Mouse (Mus musculus) spleen, postnatal 36 days (tissue): ENCODE measurements around the gene Cog4.
"Not testable (repeated sequence)": the region's sequence is repeated elsewhere in the genome, so short reads cannot be mapped to it uniquely, and the experiment has no call there.

Experiments
- DNase-seq, 2 experiments: peaks; one replicate each; pipeline ENCODE4 v3.0.0; 2022; ENCODE audit warnings: low spot score in 2 of 2, mixed read lengths in 1 of 2

Gene Cog4

GRCm38 (mm10) chr8:110828511-110828910 is 17.9 kb upstream of the Cog4 start:
- no peak for DNase-seq

- DNase-seq, result no peak
Observed at GRCm38 (mm10) chr8:110831956-110832355, 14.4 kb upstream of the Cog4 start.

GRCm38 (mm10) chr8:110842012-110842574 is 4.3 kb upstream of the Cog4 start:
- DNase-seq, result no peak

DNA sequence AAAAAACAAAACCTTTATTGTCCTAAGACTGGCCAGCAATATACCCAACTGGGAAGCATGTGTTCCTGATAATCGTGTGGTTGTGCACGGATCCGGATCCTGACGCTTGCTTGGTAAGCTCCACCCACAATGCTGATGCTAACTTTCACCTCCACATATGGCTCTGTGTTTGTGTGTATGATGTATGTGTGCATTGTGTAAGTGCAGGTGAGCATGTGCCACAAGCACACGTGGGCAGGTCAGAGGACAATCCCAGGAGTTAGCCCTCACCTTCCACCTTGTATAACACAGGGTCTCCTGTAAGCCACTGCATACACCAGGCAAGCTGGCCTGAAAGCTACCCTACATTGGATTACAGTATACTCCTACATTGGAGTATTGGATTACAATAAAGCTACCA is 3.2 kb upstream of the Cog4 start:
- DNase-seq, result no peak

DNA sequence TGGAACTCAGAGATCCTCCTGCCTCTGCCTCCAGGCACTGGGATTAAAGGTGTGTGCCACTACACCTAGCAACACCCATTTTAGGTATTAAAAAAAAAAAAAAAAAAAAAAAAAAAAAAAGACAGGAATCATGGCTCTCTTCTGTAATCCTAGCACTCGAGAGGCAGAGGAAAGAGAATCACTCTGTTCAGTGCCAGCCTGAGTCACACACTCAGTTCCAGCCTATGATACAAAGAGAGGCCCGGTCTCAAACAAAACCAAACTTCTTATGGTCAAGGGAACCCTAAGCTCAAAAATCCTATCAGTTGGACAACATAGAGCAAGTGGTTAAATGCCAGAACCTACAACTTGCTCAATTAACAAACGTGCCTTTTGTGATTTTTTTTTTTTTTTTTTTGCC is 1.5 kb upstream of the Cog4 start:
- no peak for DNase-seq

GRCm38 (mm10) chr8:110845821-110846404 is 487 bp upstream of the Cog4 start:
- DNase-seq, result no peak

DNA sequence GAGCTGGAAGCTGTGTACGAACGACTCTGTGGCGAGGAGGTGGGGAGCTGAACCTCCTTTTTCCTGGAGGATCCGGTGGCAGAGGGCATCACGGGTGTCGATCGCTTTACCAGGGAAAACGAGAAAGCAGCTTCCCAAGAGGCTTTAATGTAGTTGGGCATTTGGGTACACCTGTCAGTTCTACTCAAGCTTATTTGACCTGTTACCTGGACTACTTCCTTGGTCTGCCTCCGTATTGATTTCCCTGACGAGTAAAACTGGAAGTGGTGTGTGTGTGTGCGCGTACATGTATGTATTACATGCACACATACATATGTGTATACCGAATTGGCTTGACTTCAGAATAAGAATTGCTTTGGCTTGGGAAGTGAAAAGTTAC is 760 bp downstream of the Cog4 start:
- DNase-seq, result peak in 1 of 2 experiments; percentile 25

DNA sequence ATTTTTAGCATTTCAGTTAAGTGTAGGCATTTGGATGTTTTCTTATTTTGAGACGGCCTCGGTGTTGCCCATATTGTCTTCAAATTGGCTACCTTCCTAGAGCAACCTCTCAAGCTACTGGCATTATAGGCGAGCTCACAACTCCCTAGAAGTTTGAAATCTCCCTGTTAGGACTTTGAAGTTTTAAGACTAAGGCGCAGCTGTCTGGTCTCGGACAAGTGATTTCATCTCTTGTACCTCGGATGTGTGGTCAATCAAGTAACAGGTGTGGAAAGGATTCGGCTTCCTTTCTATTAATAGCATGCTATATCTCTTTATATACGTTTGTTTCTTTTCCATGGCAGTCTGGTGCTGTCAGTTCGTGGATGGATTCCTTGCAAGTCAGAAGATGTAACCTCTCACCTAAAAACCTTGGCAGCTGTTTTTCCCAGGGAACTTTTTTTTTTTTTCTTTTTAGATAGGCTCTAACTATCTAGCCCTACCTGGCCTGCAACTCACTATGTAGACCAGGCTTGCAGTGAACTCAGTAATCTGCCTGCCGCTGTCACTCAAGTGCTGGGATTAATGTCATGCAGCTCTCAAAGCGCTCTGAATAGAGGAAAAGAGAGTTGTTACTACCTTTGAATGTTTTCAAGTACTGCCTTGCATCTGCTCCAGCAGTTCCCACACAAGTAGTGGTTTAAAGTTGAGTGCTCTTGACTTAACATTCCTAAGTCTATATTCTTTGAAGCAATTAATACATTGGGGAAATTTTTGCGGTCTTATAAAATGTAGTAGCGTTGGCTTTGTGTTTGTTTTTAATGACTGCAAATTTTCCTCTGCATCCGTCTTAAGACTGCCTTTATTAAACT is 1.5 kb downstream of the Cog4 start:
- no peak for DNase-seq

- DNase-seq, result no peak
Observed at GRCm38 (mm10) chr8:110851186-110851585, 4.8 kb downstream of the Cog4 start.

DNA sequence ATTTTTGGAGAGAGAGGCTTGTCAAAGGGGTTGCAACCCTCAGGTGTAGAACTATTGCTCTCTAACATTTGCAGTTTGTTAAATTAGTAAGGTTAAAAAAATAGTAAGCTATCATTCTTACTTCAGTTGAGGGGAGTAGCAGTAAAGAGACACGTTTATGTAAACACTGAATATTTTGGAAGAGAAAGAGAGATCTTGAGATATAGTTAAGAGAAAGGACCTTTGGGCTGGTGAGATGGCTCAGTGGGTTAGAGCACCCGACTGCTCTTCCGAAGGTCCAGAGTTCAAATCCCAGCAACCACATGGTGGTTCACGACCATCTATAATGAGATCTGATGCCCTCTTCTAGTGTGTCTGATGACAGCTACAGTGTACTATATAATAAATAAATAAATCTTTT is 9.7 kb downstream of the Cog4 start:
- DNase-seq, result not testable (repeated sequence)

DNA sequence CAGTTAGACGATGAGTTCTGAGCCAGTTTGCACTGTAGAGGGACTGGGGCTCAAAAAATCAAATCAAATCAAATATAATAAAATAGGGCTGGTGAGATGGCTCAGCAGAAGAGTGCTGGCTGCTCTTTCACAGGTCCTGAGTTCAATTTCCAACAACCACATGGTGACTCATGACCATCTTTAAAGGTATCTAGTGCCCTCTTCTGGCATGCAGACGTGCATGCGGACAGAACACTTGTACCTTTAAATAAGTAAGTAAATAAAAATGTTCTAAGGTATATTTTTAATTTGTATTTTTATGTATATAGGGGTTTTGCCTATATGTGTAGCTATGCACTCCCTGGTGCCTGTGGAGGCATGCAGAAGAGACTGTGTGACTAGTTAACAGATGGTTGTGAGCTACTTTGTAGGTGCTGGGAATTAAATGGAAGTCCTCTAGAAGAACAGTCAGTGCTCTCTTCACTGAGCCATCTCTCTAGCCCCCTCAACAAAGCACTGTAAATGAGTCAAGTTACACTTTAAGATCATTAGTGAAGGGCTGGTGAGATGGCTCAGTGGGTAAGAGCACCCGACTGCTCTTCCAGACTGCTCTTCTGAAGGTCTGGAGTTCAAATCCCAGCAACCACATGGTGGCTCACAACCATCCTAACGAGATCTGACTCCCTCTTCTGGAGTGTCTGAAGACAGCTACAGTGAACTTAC is 10.5 kb downstream of the Cog4 start:
- DNase-seq, result no peak

DNA sequence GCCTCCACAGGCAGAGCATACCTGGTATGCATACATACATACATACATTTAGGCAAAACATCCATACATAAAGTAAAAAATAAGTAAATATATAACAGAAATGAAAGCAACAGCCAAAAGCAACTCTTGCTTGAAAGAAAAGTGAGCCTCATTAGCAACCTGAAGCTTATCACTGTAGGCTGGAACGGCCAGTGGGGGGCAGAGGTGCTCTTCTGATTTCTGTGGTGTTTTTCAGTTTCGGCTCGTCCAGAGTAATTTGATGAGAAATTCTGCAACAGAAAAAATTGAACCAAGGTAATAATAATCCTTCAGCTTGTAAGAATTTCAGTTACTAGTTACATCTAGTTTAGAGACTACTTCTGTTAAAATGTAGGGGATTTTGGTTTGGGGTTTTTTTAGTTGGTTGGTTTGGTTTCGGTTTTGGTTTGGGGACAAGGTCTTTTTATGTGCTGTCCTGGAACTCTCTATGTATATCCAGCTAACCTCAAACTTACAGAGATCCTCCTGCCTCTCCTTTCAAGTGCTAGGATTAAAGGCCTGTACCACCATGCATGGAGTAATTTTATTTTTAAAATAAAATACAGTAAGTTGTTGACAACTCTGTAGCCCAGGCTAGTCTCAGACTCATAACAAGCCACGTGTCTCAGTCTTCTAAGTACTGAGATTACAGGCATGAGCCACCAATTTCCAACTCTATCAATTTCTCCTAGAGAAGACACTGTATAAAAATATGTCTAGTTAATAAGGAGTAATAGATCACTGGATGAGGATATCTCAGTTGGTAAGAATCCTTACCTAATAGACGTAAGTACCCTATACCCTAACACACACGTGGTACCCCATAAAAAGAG is 13.5 kb downstream of the Cog4 start:
- DNase-seq, result peak in 1 of 2 experiments; percentile 20

GRCm38 (mm10) chr8:110861347-110862025 is 15.1 kb downstream of the Cog4 start:
- DNase-seq, result not testable (repeated sequence)

- DNase-seq, result no peak
Observed at GRCm38 (mm10) chr8:110870501-110870900, 24.1 kb downstream of the Cog4 start.

- no peak for DNase-seq
Observed at GRCm38 (mm10) chr8:110877862-110878261, 31.5 kb downstream of the Cog4 start.

- no peak for DNase-seq
Observed at GRCm38 (mm10) chr8:110881741-110882310, 35.4 kb downstream of the Cog4 start.

- DNase-seq, result no peak
Observed at GRCm38 (mm10) chr8:110883824-110884223, 37.4 kb downstream of the Cog4 start.

DNA sequence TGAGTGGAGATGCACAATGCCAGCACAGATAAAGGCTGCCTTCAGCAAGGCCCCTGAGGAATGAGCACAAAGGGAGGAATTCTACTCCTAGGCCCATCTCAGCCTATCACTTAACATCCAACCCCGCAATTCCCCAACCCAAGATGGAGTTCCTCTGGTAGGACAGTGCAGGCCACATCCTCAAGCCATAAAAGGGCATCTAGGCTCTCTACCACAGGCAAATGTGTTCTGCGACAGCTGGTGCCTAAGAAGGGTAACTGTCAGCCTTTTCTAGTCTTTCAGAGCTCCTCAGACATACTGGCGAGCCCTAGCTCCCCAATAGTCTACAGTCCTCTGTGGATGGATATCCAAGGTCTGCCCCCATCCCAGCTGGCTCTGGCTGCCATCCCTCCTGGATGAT is 40.2 kb downstream of the Cog4 start:
- no peak for DNase-seq

- DNase-seq, result no peak
Observed at GRCm38 (mm10) chr8:110887551-110887950, 41.2 kb downstream of the Cog4 start.

- DNase-seq, result no peak
Observed at GRCm38 (mm10) chr8:110888441-110888840, 42.0 kb downstream of the Cog4 start.

DNA sequence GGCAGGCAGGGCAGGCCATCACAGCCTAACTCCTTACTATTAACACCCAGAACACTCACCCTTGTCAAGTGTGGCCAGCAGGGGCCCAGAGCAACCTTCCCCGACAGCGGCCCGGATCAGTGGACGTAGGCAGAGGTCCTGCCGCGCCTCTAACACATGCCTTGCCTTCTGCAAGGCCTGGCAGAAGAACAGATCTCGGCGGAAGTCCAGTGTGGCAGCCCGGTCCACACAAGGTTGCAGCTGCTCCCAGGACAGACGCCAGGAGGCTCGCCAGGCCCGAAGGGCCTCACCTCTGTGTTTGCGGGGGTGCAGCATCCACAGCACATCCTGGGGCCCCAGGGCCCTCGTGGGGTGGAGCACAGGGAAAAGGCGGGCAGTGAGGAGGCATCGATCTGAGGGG is 42.5 kb downstream of the Cog4 start:
- DNase-seq, result no peak
